Mouse (Mus musculus) lung, postnatal 0 days (tissue): ENCODE data around the gene Primpol. TPM values are rescaled to one million over a fixed set of nuclear protein-coding genes. Genes with fewer than 3 reads are reported as not detected.
"Not testable (repeated sequence)": the region's sequence is repeated elsewhere in the genome, so short reads cannot be mapped to it uniquely, and the experiment has no call there.

Source experiments
- ATAC-seq: fragments of 200-750 bp; cut with Nextera tagmentation; 2 replicates; pipeline ENCODE4 v1.8.0; 2017; ENCODE audit warnings: moderate library complexity
- DNase-seq: peaks from one replicate; pipeline ENCODE4 v3.0.0-alpha.2; 2016; ENCODE audit warnings: low spot score
- H3K27ac ChIP-seq: fragments of 300-500 bp; sonication (generic); 2 replicates; pipeline ENCODE4 v1.5.1; 2014; ENCODE audit warnings: antibody characterized with exemption, mild to moderate bottlenecking, low read length, mixed read lengths
- H3K27me3 ChIP-seq: fragments of 300-500 bp; sonication (generic); replicated peaks from 2 replicates; pipeline ENCODE4 v1.6.1; 2014; ENCODE audit warnings: low read length, mixed read lengths; ENCODE audit not compliant: insufficient read depth
- H3K36me3 ChIP-seq: fragments of 300-500 bp; sonication (generic); 2 replicates; pipeline ENCODE4 v1.6.1; 2014; ENCODE audit warnings: low read length, mixed read lengths; ENCODE audit not compliant: insufficient read depth
- H3K4me1 ChIP-seq: fragments of 300-500 bp; sonication (generic); 2 replicates; pipeline ENCODE4 v1.6.1; 2014; ENCODE audit warnings: antibody characterized with exemption, low read depth, low read length, mixed read lengths; ENCODE audit not compliant: insufficient read depth
- H3K4me2 ChIP-seq: fragments of 300-500 bp; sonication (generic); replicated peaks from 2 replicates; pipeline ENCODE4 v1.6.1; 2014; ENCODE audit warnings: low read depth, mild to moderate bottlenecking, low read length, moderate library complexity, mixed read lengths
- H3K4me3 ChIP-seq: fragments of 300-500 bp; sonication (generic); 2 replicates; pipeline ENCODE4 v1.5.1; 2014; ENCODE audit warnings: low read depth, low read length
- H3K9ac ChIP-seq: fragments of 300-500 bp; sonication (generic); replicated peaks from 2 replicates; pipeline ENCODE4 v1.6.1; 2014; ENCODE audit warnings: low read depth, mild to moderate bottlenecking
- H3K9me3 ChIP-seq: fragments of 300-500 bp; sonication (generic); 2 replicates; pipeline ENCODE4 v1.6.1; 2016; ENCODE audit warnings: low read length, mixed read lengths
- CTCF ChIP-seq: IDR thresholded peaks from 2 replicates; pipeline ENCODE4 v1.5.1; 2016; ENCODE audit warnings: antibody characterized with exemption, mild to moderate bottlenecking
- EP300 ChIP-seq: IDR thresholded peaks from 2 replicates; pipeline ENCODE4 v1.6.1; 2016; ENCODE audit warnings: antibody characterized with exemption, mild to moderate bottlenecking, control low read depth
- WGBS: fragments of 180-500 bp; shearing (Covaris S2); extraction: QIAGEN DNeasy Blood & Tissue Kit; methylation state at CpG from one replicate; pipeline ENCODE4 v1.1.7; 2014; 5-methylcytosine and 5-hydroxymethylcytosine counted together
- polyA plus RNA-seq: library from polyadenylated mRNA; unstranded; fragments of >200 nt; fragmentation: Nextera tagmentation; extraction: Ambion mirVana; gene quantifications from 2 replicates; pipeline ENCODE4 v1.2.1, GENCODE M21; 2015

The Primpol gene
- polyA plus RNA-seq, 1 experiment from 2014 or later: 3.7 TPM

GRCm38 (mm10) chr8:46587911-46588310, 29.1 kb downstream of the Primpol start:
- H3K27me3 ChIP-seq: no peaks in the 10 kb centered on the region
- H3K27ac ChIP-seq: no peak overlapping the region
- DNase-seq: no peak
- no peak overlapping the region for H3K9ac ChIP-seq
- no peaks in the 10 kb centered on the region for H3K4me1 ChIP-seq
- no peaks in the 10 kb centered on the region for H3K9me3 ChIP-seq
- no peak overlapping the region for H3K4me2 ChIP-seq
- ATAC-seq: no peak
- TF ChIP-seq CTCF: no peak
- no peak for TF ChIP-seq EP300
- no peak overlapping the region for H3K4me3 ChIP-seq
- no peaks in the 10 kb centered on the region for H3K36me3 ChIP-seq
- WGBS: 82% methylated on average over 5 of the region's 5 CpGs

- no peak for ATAC-seq
Observed at GRCm38 (mm10) chr8:46585576-46585975, 31.4 kb downstream of the Primpol start.

DNA sequence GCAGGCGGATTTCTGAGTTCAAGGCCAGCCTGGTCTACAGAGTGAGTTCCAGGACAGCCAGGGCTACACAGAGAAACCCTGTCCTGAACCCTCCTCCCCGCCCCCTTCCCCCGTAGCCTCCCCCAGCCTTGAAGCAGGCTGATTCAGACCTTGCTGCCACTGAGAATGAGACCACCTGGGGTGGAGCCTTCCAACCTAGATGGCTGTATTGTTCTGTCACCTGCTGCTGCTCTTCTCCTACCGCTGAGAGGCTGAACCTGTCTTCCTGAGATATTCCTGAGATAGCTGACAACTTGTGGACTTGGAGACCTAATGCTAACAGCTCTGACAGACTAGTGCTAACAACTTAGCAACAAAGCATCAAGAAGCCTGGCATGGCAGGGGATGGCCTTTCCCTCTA, 32.7 kb downstream of the Primpol start:
- H3K9me3 ChIP-seq, DNase-seq, H3K4me2 ChIP-seq, H3K27me3 ChIP-seq, H3K27ac ChIP-seq, H3K4me3 ChIP-seq, H3K4me1 ChIP-seq, H3K36me3 ChIP-seq, ATAC-seq, H3K9ac ChIP-seq: not testable (repeated sequence)
- 66% methylated on average over 4 of the region's 4 CpGs for WGBS

More at GRCm38 (mm10) chr8:46585576-46585975, 31.4 kb downstream of the Primpol start:
- WGBS: 78% methylated on average over 3 of the region's 3 CpGs
- H3K4me3 ChIP-seq: no peak overlapping the region
- no peak overlapping the region for H3K9ac ChIP-seq
- H3K36me3 ChIP-seq: no peaks in the 10 kb centered on the region
- TF ChIP-seq EP300 (no peak), CTCF (no peak)
- DNase-seq: no peak
- H3K4me2 ChIP-seq: no peak overlapping the region
- no peaks in the 10 kb centered on the region for H3K27me3 ChIP-seq
- H3K9me3 ChIP-seq: no peaks in the 10 kb centered on the region
- no peaks in the 10 kb centered on the region for H3K4me1 ChIP-seq
- H3K27ac ChIP-seq: no peak overlapping the region

GRCm38 (mm10) chr8:46578794-46579193, 38.2 kb downstream of the Primpol start:
- H3K27ac ChIP-seq: no peak overlapping the region
- 93% methylated on average over 9 of the region's 9 CpGs for WGBS
- DNase-seq: no peak
- H3K36me3 ChIP-seq: peaks cover 11% of the 10 kb centered on the region; the same call in 1 of the 2 replicates
- no peaks in the 10 kb centered on the region for H3K4me1 ChIP-seq
- H3K4me3 ChIP-seq: no peak overlapping the region
- no peak overlapping the region for H3K9ac ChIP-seq
- TF ChIP-seq EP300: no peak
- no peak overlapping the region for H3K4me2 ChIP-seq
- H3K27me3 ChIP-seq: no peaks in the 10 kb centered on the region
- H3K9me3 ChIP-seq: no peaks in the 10 kb centered on the region
- no peak for ATAC-seq

GRCm38 (mm10) chr8:46573964-46574363, 43.0 kb downstream of the Primpol start:
- Histone ChIP-seq H3K4me1 (no peaks in the 10 kb centered on the region), H3K4me3 (no peak overlapping the region), H3K9ac (no peak overlapping the region), H3K9me3 (no peaks in the 10 kb centered on the region), H3K36me3 (peaks cover 11% of the 10 kb centered on the region; the same call in 1 of the 2 replicates), H3K27ac (no peak overlapping the region), H3K27me3 (no peaks in the 10 kb centered on the region), H3K4me2 (no peak overlapping the region)
- no peak for ATAC-seq
- 82% methylated on average over 2 of the region's 2 CpGs for WGBS
- TF ChIP-seq CTCF (no peak), EP300 (no peak)
- no peak for DNase-seq

DNA sequence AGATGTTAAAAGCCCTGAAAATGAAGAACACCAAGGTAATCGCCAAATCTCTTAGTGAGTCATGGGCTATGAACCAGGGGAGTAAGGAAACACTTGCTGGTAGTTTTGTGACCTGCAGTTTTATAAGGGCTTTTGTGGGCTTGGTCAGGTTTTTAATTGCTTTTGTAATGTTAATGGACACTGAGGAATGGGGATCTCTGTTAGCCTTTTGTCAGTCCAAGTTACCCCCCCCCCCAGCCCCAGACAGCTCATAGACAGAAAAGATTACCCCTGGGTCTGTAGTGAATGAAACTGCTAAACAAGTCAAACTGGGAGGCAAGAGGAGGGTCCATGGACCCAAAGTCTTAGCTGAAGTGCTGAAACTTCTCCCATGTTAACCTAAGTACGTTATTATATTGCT, 43.6 kb downstream of the Primpol start:
- ATAC-seq (no peak), DNase-seq (no peak)
- no peak overlapping the region for H3K4me3 ChIP-seq
- H3K27ac ChIP-seq: no peak overlapping the region
- TF ChIP-seq CTCF (no peak), EP300 (no peak)
- H3K9ac ChIP-seq: no peak overlapping the region
- 87% methylated on average over 2 of the region's 2 CpGs for WGBS
- H3K36me3 ChIP-seq: peaks cover 11% of the 10 kb centered on the region; the same call in 1 of the 2 replicates
- no peak overlapping the region for H3K4me2 ChIP-seq
- no peaks in the 10 kb centered on the region for H3K9me3 ChIP-seq
- H3K4me1 ChIP-seq: no peaks in the 10 kb centered on the region
- H3K27me3 ChIP-seq: no peaks in the 10 kb centered on the region

DNA sequence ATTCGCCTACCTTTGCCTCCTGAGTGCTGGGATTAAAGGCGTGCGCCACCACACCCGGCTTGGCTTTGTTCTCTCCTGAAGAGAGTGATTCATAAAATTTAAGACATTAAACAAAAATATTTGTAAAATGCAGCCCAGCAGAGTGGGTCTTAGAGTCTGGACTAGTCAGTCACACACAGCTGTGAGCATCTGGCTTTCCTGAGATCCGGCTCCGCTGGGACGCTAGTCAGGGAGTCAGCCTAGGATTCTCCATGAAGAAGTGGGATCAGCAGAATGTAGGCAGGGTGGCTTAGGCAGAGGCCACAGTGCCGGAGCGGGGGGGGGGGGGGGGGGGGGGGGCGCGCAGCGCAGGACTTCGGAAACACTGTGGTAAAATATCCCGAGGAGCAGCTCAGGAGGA, 46.3 kb downstream of the Primpol start:
- Histone ChIP-seq H3K4me1 (peaks cover 7% of the 10 kb centered on the region; the same call in 1 of the 2 replicates), H3K4me2 (no peak overlapping the region), H3K9ac (no peak overlapping the region), H3K36me3 (no peaks in the 10 kb centered on the region), H3K27ac (no peak overlapping the region), H3K27me3 (no peaks in the 10 kb centered on the region), H3K9me3 (no peaks in the 10 kb centered on the region), H3K4me3 (no peak overlapping the region)
- ATAC-seq: peak; percentile 11; the same call in 1 of the 2 replicates
- WGBS: 81% methylated on average over 10 of the region's 14 CpGs
- TF ChIP-seq EP300 (no peak), CTCF (no peak)
- no peak for DNase-seq
